Mouse (Mus musculus) thymus, adult 2 months (tissue): Measurements from ENCODE around the gene Agap2. TPM values are rescaled to one million over a fixed set of nuclear protein-coding genes. Genes with fewer than 3 reads are reported as not detected.

Experiments
- DNase-seq: peaks from one replicate; pipeline ENCODE4 v3.0.0; 2021
- H3K27ac ChIP-seq: fragments of 200-500 bp; 2 replicates; pipeline ENCODE4 v1.5.1; 2012; ENCODE audit warnings: low read length, control low read depth; ENCODE audit not compliant: control insufficient read depth, insufficient read depth
- H3K27me3 ChIP-seq: fragments of 200-500 bp; 2 replicates; pipeline ENCODE4 v1.6.1; 2012; ENCODE audit warnings: mild to moderate bottlenecking, low read length, moderate library complexity, mixed read lengths; ENCODE audit not compliant: control insufficient read depth, insufficient read depth
- H3K36me3 ChIP-seq: fragments of 200-500 bp; 2 replicates; pipeline ENCODE4 v1.6.1; 2012; ENCODE audit warnings: mild to moderate bottlenecking, low read length, moderate library complexity; ENCODE audit not compliant: control insufficient read depth, insufficient read depth
- H3K4me1 ChIP-seq: fragments of 200-500 bp; replicated peaks from 2 replicates; pipeline ENCODE4 v1.6.1; 2012; ENCODE audit warnings: low read length; ENCODE audit not compliant: control insufficient read depth, insufficient read depth
- H3K4me3 ChIP-seq: fragments of 200-500 bp; 2 replicates; pipeline ENCODE4 v1.5.1; 2012; ENCODE audit warnings: mild to moderate bottlenecking, low read length, control low read depth, moderate library complexity; ENCODE audit not compliant: control insufficient read depth, insufficient read depth
- CTCF ChIP-seq: fragments of 200-500 bp; IDR thresholded peaks from 2 replicates; pipeline ENCODE4 v1.5.1; 2012; ENCODE audit warnings: mild to moderate bottlenecking, control low read depth, low read length, moderate library complexity, borderline replicate concordance; ENCODE audit not compliant: control insufficient read depth, poor library complexity, insufficient read depth; ENCODE audit errors: extremely low read depth
- POLR2A ChIP-seq: fragments of 200-500 bp; IDR thresholded peaks from 2 replicates; pipeline ENCODE4 v1.6.1; 2012; ENCODE audit warnings: mild to moderate bottlenecking, low read length, control low read depth, moderate library complexity; ENCODE audit not compliant: control insufficient read depth, poor library complexity, insufficient read depth; ENCODE audit errors: extremely low read depth
- WGBS: fragments of 180-500 bp; shearing (Covaris S2); methylation state at CpG from one replicate; pipeline ENCODE4 v1.1.7; 2018; 5-methylcytosine and 5-hydroxymethylcytosine counted together
- polyA plus RNA-seq: library from polyadenylated mRNA; depleted of rRNA; stranded (reverse); fragments of >200 nt; gene quantifications from 2 replicates; pipeline ENCODE4 v1.2.3, GENCODE M21; 2012

Agap2 gene
- polyA plus RNA-seq, 1 experiment: 123 TPM

DNA sequence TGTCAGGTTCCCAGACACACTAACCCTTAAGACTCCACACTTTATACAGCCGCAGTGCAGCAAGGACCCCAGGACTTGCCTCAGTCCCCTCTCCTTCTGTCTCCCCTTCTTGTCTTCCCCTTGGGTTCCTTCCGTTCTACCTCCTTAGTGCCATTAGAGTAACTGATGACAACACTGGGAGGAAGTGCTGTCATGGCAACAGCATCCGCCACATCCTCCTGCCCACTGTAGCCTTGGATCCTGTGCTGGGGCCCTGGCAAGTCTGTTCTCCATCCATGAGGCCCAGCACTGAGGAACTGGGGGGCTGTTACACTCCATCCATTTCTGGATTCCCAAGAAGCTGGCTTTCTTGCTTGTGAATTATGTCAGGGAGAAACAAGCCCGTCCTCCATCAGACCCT lies 998 bp downstream of the Agap2 start:
- H3K27me3 ChIP-seq: no peaks in the 10 kb centered on the region
- H3K27ac ChIP-seq: peak overlapping the region; percentile 73; the same call in 1 of the 2 replicates
- TF ChIP-seq POLR2A (no peak), CTCF (no peak)
- peak overlapping the region; percentile 80 for H3K4me3 ChIP-seq
- WGBS: 11% methylated on average over 4 of the region's 4 CpGs
- H3K4me1 ChIP-seq: peaks cover 22% of the 10 kb centered on the region
- DNase-seq: peak; percentile 72
- H3K36me3 ChIP-seq: peaks cover 9% of the 10 kb centered on the region; the same call in 1 of the 2 replicates

GRCm38 (mm10) chr10:127077515-127077914 lies 2.4 kb downstream of the Agap2 start:
- Histone ChIP-seq H3K27me3 (no peaks in the 10 kb centered on the region), H3K4me3 (no peak overlapping the region), H3K36me3 (peaks cover 9% of the 10 kb centered on the region; the same call in 1 of the 2 replicates), H3K4me1 (peaks cover 22% of the 10 kb centered on the region), H3K27ac (no peak overlapping the region)
- 90% methylated on average over 10 of the region's 10 CpGs for WGBS
- DNase-seq: no peak
- TF ChIP-seq POLR2A (no peak), CTCF (no peak)

- Histone ChIP-seq H3K27me3 (no peaks in the 10 kb centered on the region), H3K4me1 (peaks cover 22% of the 10 kb centered on the region), H3K27ac (no peak overlapping the region), H3K4me3 (no peak overlapping the region), H3K36me3 (peaks cover 13% of the 10 kb centered on the region)
- TF ChIP-seq POLR2A (no peak), CTCF (no peak)
- 81% methylated on average over 12 of the region's 12 CpGs for WGBS
- DNase-seq: no peak
These were observed 3.1 kb downstream of the Agap2 start for GRCm38 (mm10) chr10:127078001-127078676.

DNA sequence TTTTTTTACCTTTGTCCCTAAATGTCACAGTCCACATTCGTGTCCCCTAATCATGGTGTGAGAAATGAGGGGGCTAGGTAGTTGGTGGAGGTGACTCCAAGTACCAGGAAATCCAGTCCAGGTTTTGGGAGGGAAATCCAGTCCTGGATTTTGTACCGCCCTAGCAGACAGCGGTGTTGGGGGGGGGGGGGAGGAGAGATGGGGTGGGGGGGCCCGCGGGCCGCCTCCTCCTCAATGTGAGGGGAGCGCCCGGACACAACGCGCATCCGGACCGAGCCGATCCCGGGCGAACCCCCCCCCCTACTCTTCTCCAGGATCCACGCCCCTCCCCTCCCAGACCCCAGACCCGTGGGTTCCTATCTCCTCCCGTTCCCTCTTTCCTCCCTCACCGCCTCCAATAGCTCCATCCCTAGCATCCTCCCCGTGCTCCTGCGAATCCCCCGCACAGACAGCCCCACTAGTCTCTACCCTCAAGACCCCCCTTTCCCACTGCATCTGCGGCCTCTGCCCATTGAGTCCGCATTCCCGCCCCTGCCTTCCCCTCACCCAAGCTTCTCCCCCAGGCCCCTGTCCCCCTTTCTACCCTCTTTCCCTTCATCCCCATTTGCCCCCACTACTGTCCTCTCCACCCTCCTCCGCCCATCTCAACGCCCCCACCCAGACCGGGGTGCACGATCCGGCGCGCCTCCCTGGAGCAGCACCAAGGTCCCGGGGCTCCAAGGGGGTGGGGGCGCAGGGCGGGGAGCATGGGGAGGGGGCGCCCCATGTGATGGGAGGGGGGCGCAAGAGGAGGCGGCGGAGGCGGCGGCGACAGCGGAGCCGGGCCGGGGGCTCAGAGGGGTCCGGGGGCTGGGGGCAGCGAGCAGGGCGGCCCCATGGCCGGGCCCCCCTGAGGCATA lies 3.8 kb downstream of the Agap2 start:
- WGBS: 89% methylated on average over 45 of the region's 49 CpGs
- H3K4me3 ChIP-seq: no peak overlapping the region
- TF ChIP-seq CTCF (no peak), POLR2A (no peak)
- H3K4me1 ChIP-seq: peaks cover 22% of the 10 kb centered on the region
- no peak overlapping the region for H3K27ac ChIP-seq
- DNase-seq: no peak
- H3K36me3 ChIP-seq: peaks cover 16% of the 10 kb centered on the region
- H3K27me3 ChIP-seq: no peaks in the 10 kb centered on the region

DNA sequence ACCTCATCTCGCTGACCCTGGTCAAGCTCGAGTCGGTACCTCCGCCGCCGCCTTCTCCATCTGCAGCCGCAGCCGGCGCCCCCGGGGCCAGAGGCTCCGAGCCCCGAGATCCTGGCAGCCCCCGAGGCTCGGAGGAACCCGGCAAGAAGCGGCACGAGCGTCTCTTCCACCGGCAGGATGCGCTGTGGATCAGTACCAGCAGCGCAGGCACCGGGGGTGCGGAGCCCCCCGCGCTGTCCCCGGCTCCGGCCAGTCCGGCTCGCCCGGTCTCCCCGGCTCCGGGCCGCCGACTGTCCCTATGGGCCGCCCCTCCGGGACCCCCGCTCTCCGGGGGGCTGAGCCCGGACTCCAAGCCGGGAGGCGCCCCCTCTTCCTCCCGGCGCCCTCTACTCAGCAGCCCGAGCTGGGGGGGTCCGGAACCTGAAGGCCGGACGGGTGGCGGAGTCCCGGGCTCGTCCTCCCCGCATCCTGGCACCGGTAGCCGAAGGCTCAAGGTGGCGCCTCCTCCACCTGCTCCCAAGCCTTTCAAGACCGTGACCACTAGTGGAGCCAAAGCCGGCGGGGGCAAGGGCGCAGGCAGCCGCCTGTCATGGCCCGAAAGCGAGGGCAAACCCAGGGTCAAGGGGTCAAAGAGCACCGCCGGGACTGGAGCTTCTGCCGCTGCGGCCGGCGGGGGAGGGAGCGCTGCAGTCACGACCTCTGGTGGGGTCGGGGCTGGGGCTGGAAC lies 4.7 kb downstream of the Agap2 start:
- Histone ChIP-seq H3K36me3 (peaks cover 24% of the 10 kb centered on the region), H3K27ac (no peak overlapping the region), H3K27me3 (no peaks in the 10 kb centered on the region), H3K4me1 (peaks cover 22% of the 10 kb centered on the region), H3K4me3 (no peak overlapping the region)
- TF ChIP-seq POLR2A: no peak
- no peak for TF ChIP-seq CTCF
- WGBS: 92% methylated on average over 70 of the region's 70 CpGs
- DNase-seq: no peak
